Mouse (Mus musculus): Measurements from ENCODE around the gene Arhgap32.
"Not testable (repeated sequence)": the region's sequence is repeated elsewhere in the genome, so short reads cannot be mapped to it uniquely, and the experiment has no call there.

The Arhgap32 gene

DNA sequence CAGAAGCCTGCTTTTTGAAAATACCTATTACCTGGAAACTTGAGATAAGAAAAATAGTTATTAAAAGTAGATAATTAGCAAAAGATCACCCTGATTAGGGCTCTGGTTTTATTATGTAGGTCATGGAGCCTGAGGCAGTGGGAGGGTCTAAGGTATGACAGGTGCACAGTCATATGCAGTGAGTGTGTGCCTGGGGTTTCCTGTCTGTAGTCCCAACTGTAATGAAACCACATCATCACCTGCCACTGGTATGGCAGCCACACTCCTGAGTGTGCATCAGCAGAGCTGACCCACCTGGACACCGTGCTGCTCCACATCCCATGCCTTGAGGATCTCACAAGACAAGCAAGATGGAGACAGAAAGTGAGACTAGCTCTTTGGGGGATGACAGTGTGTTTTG, at the start of gene Arhgap32:
TSS of gene Arhgap32 (plus strand) at position 351 of the 400 bp plus-strand sequence.
- no peak for DNase-seq

DNA sequence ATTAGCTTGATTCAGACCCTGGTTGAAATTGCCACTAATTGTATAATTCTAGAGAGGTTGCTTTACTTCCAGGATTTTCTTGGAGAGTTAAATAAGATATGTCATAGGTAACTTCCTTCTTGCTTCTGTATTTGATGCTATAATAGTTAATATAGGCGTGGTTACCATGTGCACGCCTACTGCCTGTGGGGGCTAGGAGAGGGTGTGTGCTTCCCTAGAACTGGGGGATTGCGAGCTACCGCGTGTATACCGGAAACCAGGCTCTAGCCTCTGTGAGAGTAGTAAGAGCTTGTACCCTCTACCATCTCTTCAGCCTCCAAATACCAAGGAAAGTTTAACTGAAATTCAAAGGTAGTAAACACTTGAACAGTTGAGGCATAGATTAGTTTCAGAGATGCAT, 43.2 kb upstream of the Arhgap32 start:
- no peak for DNase-seq

DNA sequence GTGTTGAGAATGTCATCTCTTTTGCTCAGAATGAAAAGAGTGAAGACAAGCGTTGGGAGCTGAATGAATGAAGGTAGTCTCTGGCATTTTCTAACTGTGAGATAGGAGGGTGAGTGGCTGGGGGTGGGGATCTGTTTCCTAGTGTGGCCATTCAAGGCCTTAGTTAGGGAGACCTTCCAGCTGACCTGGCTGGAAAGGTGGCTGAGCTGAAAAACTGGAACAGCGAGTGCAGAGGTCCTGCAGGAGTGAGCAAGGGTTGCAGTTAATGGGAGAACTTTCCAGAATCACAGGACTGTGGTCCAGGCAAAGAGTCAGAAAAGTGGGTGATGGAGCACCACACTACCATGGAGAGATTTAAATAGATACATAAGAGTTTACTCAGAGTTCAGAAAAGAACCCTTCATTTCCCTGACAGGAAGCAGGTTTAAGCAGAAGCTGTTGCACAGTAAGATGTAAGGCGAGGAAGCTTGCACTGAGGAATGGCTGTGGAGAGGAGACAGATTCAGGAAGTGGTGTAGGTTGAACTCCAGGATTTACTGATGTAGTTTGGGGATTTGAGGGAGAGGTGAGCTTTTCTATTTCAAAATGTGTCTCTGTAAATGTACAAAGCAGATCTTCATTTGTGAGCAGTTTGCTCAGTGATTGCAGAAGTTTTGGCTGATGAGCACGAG, 27.7 kb upstream of the Arhgap32 start:
- DNase-seq: no peak

- DNase-seq: no peak
Observed at GRCm38 (mm10) chr9:32088882-32089281, 27.1 kb upstream of the Arhgap32 start.

GRCm38 (mm10) chr9:32093456-32093855, 22.5 kb upstream of the Arhgap32 start:
- no peak for DNase-seq

DNA sequence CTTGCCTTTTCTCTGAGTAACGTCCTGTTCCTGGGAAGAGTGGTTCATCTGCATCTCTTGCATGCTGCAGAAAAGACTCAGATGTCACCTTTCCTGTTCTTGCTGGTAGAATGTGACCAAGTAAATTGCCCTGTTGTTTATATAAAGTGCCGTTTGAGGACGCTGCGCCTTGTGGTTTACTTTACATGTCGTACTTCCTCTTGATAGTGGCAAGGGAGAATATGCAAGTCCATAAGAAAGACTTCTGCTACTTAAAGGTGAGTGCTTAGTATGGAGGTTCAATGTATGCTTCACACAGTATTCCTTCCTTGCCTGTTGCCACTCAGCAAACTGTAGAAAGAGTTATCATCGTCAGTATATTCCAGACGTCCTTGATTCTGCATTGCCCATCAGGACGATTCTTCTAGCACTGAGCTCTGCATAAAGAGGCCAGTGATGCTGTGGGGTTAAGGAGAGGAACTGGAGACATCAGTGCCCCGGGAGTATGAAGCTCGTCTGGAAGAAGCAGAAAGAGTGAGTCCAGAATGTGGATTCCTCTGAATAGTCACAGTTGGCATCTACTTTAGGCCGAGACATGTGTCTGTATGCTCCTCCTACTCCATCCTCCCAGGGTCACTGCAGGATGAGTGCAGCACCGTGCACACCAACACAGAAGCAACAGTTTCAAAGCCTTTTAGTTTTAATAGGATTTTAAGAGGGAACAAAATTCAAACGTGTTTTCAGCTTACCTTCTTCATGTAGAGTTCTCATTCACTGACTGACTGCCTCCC, 21.4 kb upstream of the Arhgap32 start:
- no peak for DNase-seq

GRCm38 (mm10) chr9:32095511-32095910, 20.4 kb upstream of the Arhgap32 start:
- DNase-seq: no peak

DNA sequence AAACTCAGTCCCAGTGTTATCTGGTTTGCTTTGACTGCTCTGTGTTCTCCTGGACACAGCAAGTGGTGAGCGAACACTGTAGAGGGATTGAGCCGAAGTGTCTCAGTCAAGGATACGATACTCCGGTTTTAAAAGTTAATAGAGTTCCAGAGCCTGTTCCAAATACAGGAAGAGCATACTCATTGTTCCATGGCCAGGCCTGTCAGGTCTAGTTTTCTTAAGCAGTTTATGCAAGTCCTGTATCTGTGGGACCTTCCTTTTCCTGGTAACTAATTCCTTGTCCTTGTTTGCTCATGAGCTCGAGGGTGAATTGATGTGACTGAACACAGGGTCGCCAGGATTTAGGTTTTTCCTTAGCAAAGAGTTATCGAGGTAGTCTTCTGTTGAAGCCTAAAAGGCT, 19.4 kb upstream of the Arhgap32 start:
- DNase-seq: no peak

- DNase-seq: no peak
Observed at GRCm38 (mm10) chr9:32097123-32097522, 18.8 kb upstream of the Arhgap32 start.

DNA sequence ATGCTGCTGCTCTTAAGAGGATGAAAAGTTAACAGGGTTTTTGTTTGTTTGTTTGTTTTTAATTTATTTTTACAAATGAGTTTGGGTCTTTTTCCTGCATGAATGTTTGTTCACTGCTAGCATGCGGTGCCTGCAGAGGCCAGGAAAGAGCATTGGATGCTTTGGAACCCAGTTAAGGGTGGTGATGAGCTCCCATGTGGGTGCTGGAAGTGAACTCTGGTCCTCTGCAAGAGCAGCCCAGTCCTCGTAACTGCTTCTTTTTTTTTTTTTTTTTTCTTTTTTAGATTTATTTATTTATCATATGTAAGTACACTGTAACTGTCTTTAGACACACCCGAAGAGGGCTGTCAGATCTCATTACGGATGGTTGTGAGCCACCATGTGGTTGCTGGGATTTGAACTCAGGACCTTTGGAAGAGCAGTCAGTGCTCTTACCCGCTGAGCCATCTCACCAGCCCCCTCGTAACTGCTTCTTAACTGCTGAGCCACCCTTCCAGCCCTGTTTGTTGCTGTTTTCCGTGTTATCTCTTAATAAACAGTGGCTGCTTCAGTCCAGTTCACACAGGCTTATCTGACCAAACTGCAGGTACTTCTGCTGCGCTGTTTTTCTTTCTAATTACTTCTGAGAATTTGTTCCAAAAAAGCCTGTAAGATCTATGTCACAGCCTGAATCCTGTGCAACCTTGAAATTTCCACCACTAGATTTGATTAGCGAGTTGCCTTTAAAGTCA, 17.3 kb upstream of the Arhgap32 start:
- no peak for DNase-seq

GRCm38 (mm10) chr9:32100561-32100960, 15.4 kb upstream of the Arhgap32 start:
- DNase-seq: no peak

- DNase-seq: no peak
Observed at GRCm38 (mm10) chr9:32101488-32101887, 14.4 kb upstream of the Arhgap32 start.

GRCm38 (mm10) chr9:32104670-32105069, 11.3 kb upstream of the Arhgap32 start:
- DNase-seq: no peak

- no peak for DNase-seq
Observed at GRCm38 (mm10) chr9:32110376-32110775, 5.6 kb upstream of the Arhgap32 start.

DNA sequence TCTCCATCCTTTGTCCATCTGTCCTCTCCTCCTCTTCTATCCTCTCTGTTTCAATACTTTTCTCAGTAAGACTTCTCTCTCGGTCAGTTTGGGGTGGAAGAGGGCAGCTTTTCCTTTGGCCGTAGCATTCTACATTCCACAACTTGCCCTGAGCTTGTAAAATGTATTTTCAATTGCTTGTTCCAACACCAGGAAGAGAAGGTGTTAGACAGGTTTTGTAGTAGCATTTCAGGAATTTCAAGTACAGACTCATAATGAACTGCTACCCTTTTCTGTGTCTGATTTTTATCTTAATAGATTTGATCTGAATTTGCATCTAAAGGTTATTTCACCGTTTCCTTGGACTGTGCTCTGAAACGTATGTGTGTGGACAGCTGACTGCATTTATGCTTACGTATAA, 336 bp downstream of the Arhgap32 start:
- DNase-seq: no peak

DNA sequence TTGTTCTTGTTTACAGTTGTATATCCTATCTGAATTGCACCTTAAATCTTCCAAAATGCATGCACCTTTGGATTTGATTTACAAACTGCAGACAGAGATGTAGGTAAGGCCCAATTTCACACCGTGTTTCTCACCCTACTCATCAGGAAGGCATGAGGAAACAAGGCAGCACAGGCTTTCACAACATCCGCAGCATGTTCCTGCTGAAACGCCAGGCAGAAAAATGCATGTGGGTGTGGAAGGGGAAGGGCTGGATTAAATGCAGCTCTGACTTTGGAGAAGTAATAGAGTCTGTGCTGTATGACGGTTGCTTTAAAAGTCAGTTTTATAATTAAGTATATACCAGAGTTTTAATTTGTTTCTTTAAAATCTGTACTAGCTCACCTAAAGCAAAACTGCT, 1.9 kb downstream of the Arhgap32 start:
- no peak for DNase-seq

GRCm38 (mm10) chr9:32118433-32118832, 2.5 kb downstream of the Arhgap32 start:
- DNase-seq: no peak

DNA sequence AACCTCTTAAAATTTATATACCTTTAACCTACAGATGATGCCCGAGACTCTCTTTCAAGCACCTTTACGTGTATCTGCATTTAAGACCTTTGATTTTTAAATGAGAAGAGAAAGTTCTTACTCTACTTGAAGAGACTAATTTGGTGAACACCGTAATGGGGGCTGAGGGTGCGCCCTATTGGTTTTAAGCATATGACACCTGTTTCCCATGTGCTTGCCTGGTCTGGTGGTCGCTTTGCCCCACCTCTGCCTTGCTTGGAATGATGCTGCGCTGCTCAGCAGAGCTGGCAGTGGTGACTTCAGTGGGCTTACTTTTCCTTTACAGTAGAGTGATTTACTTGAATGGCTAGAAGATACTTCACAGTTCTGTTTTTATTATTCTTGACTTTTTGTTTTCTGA, 3.6 kb downstream of the Arhgap32 start:
- DNase-seq: no peak

- DNase-seq: no peak
Observed at GRCm38 (mm10) chr9:32120162-32120561, 4.2 kb downstream of the Arhgap32 start.

DNA sequence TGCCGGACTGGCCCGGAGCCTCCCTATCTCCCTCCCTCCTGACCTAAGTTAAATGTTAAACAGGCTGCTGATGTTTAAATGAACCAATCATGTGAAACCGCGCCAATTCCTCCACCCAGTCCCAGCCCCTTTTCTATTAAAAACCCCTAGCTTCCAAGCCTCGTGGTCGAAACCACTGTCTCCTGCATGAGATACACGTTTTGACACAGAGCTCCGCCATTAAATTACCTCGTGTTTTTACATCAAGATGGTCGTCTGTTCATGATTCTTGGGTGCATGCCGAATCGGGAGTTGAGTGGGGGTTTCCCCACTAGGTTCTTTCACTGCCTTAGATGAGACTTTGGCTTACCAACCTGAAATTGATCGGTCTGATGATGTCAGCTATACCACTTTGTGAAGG, 5.3 kb downstream of the Arhgap32 start:
- DNase-seq: not testable (repeated sequence)

GRCm38 (mm10) chr9:32136195-32136594, 20.3 kb downstream of the Arhgap32 start:
- DNase-seq: no peak

DNA sequence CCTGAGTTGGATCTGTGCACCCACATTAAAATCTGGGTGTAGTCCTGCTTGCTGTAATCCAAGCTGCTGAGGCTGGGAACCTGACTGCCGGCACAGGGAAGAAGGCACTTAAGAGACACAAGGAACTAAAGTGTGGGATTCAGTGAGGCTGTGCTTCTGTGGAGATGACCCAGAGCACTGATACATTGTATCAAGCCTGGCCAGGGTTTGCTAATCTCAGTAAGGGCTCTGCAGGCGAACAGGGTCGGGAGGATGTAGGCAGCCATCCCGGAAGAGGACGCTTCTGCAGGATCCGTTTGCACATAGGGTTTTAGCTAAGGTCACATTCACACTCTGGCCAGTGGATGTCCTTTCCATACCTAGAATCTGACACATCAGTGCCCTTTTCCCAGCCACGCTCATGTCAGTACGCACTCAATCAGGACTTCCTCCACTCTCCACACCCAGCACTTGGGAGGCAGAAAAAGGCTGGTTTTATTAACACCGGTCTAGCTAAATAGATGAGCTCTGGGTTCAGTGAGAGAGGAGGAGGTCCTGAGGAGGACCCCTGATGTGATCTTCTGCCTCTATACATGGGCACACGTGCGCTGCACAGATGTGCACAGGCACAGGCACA, 20.9 kb downstream of the Arhgap32 start:
- DNase-seq: no peak

DNA sequence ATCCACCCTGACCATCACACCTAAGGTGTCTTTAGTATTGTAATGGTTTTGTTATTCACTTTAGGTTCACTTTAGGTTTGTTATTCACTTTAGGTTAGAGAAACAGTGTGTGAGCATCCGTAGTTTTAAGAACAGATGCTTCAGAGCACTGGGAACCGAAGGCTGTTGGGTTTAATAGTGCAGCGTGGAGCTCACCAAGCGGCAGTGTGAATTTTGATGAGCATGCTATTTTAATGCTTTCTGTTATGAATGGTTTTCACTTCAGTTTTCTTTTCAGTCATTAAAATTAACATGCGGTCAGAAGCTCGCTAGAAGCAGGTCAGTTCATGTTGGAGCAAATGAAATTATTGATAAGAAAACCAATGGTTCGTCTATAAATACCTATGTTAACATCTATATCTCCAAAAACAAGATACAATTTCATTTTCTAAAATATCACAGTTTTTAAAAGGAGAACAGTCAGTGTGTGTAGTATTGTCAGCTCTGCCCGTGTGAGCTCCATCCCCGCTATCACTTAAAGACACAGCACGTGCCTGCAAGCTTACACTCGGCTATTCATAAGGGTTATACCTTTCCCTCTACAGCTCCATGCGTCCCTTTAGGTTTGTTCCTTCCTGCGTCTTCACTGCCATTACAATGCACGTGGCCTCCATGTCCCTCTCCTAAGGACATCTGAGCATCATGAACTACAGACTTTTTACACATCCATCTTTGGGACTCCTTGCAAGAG, 21.9 kb downstream of the Arhgap32 start:
- DNase-seq: no peak

Data from B cell, adult 2 months (primary cell).